Mouse (Mus musculus): ENCODE results near the gene Atp7a. TPM values are rescaled to one million over a fixed set of nuclear protein-coding genes. Genes with fewer than 3 reads are reported as not detected.

Gene Atp7a
- polyA plus RNA-seq, 1 experiment from 2014 or later: 21.8 TPM

- DNase-seq (ENCODE audit: low spot score) (no peak), ATAC-seq (replicated peaks; ENCODE audit: low FRiP score) (peak; percentile 64)
- Histone ChIP-seq H3K4me3 (ENCODE audit: low read depth, low read length) (no peak overlapping the region), H3K9ac (ENCODE audit: low read length) (no peak overlapping the region), H3K36me3 (ENCODE audit: control insufficient read depth, insufficient read depth, low read length) (no peaks in the 10 kb centered on the region), H3K27me3 (ENCODE audit: control insufficient read depth, insufficient read depth, low read length) (no peaks in the 10 kb centered on the region), H3K9me3 (ENCODE audit: control insufficient read depth, low read length) (no peaks in the 10 kb centered on the region), H3K27ac (ENCODE audit: low read depth, low read length) (peak overlapping the region; percentile 37; the same call in 1 of the 2 replicates), H3K4me2 (ENCODE audit: low read depth, low read length, severe bottlenecking) (no peak overlapping the region), H3K4me1 (replicated peaks; ENCODE audit: control insufficient read depth, insufficient read depth, low read length) (no peaks in the 10 kb centered on the region)
- WGBS: 28% methylated on average over 5 of the region's 5 CpGs
These were observed 65.9 kb downstream of the Atp7a start for GRCm38 (mm10) chrX:106092939-106093338.

DNA sequence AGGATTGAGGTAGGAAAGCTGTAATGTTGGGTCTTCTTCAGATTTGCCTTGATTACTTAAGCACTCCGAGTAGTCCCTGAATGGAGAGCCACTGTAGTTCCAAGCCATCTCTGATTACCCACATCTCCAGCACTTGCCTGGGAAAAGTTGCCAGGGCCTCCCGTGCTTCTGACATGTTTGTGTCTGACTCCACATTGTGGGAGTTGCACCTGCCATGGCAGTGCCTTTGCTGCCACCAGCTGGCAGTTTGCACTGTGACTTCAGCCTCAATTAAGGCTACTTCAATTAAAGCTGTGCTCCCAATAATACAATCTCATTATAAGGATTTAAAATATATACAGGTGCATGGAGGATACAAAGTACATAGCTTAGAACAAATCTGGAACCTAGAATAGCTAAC, 78.4 kb downstream of the Atp7a start:
- 68% methylated on average over 2 of the region's 2 CpGs for WGBS
- Histone ChIP-seq H3K27ac (ENCODE audit: low read depth, low read length) (no peak overlapping the region), H3K9ac (ENCODE audit: low read length) (no peak overlapping the region), H3K4me3 (ENCODE audit: low read depth, low read length) (no peak overlapping the region), H3K27me3 (ENCODE audit: control insufficient read depth, insufficient read depth, low read length) (no peaks in the 10 kb centered on the region; the same call in 1 of the 2 replicates), H3K36me3 (ENCODE audit: control insufficient read depth, insufficient read depth, low read length) (no peaks in the 10 kb centered on the region), H3K9me3 (ENCODE audit: control insufficient read depth, low read length) (no peaks in the 10 kb centered on the region), H3K4me1 (replicated peaks; ENCODE audit: control insufficient read depth, insufficient read depth, low read length) (no peaks in the 10 kb centered on the region), H3K4me2 (ENCODE audit: low read depth, low read length, severe bottlenecking) (no peak overlapping the region)
- ATAC-seq (replicated peaks; ENCODE audit: low FRiP score): no peak
- no peak for DNase-seq (ENCODE audit: low spot score)

GRCm38 (mm10) chrX:106113881-106114280, 86.8 kb downstream of the Atp7a start:
- Histone ChIP-seq H3K9me3 (ENCODE audit: control insufficient read depth, low read length) (no peaks in the 10 kb centered on the region), H3K27me3 (ENCODE audit: control insufficient read depth, insufficient read depth, low read length) (no peaks in the 10 kb centered on the region), H3K36me3 (ENCODE audit: control insufficient read depth, insufficient read depth, low read length) (no peaks in the 10 kb centered on the region), H3K4me1 (replicated peaks; ENCODE audit: control insufficient read depth, insufficient read depth, low read length) (no peaks in the 10 kb centered on the region), H3K9ac (ENCODE audit: low read length) (no peak overlapping the region), H3K27ac (ENCODE audit: low read depth, low read length) (no peak overlapping the region), H3K4me3 (ENCODE audit: low read depth, low read length) (no peak overlapping the region), H3K4me2 (ENCODE audit: low read depth, low read length, severe bottlenecking) (no peak overlapping the region)
- no peak for DNase-seq (ENCODE audit: low spot score)
- WGBS: 81% methylated on average over 4 of the region's 4 CpGs
- ATAC-seq (replicated peaks; ENCODE audit: low FRiP score): no peak

GRCm38 (mm10) chrX:106114674-106115073, 87.6 kb downstream of the Atp7a start:
- WGBS: 91% methylated on average over 1 of the region's 1 CpGs
- no peak overlapping the region for H3K27ac ChIP-seq (ENCODE audit: low read depth, low read length)
- no peak for ATAC-seq (replicated peaks; ENCODE audit: low FRiP score)
- no peaks in the 10 kb centered on the region for H3K36me3 ChIP-seq (ENCODE audit: control insufficient read depth, insufficient read depth, low read length)
- no peaks in the 10 kb centered on the region for H3K9me3 ChIP-seq (ENCODE audit: control insufficient read depth, low read length)
- no peak overlapping the region for H3K4me3 ChIP-seq (ENCODE audit: low read depth, low read length)
- no peak overlapping the region for H3K4me2 ChIP-seq (ENCODE audit: low read depth, low read length, severe bottlenecking)
- no peaks in the 10 kb centered on the region for H3K4me1 ChIP-seq (replicated peaks; ENCODE audit: control insufficient read depth, insufficient read depth, low read length)
- no peak for DNase-seq (ENCODE audit: low spot score)
- H3K9ac ChIP-seq (ENCODE audit: low read length): no peak overlapping the region
- H3K27me3 ChIP-seq (ENCODE audit: control insufficient read depth, insufficient read depth, low read length): no peaks in the 10 kb centered on the region

DNA sequence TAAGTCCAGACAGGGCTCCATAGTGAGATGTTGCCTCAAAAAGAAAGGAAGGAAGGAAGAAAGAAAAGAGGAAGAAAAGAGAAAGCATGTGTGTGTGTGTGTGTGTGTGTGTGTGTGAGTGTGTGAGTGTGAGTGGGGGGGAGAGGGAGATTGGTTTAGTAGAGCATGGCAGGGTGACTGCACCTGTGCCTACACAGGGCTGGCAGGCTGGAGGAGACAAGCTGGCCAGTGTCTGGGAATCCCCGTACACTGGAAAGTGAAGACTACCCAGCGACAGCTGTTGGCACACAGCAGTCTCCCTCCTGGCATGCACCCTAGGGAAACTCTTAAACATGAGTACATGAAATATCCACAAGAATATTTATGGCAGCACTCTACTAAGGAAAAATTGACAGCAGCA, 95.7 kb downstream of the Atp7a start:
- Histone ChIP-seq H3K27ac (ENCODE audit: low read depth, low read length) (no peak overlapping the region), H3K9me3 (ENCODE audit: control insufficient read depth, low read length) (no peaks in the 10 kb centered on the region), H3K4me3 (ENCODE audit: low read depth, low read length) (no peak overlapping the region), H3K4me1 (replicated peaks; ENCODE audit: control insufficient read depth, insufficient read depth, low read length) (no peaks in the 10 kb centered on the region), H3K36me3 (ENCODE audit: control insufficient read depth, insufficient read depth, low read length) (no peaks in the 10 kb centered on the region; the same call in 1 of the 2 replicates), H3K4me2 (ENCODE audit: low read depth, low read length, severe bottlenecking) (no peak overlapping the region), H3K27me3 (ENCODE audit: control insufficient read depth, insufficient read depth, low read length) (no peaks in the 10 kb centered on the region; the same call in 1 of the 2 replicates), H3K9ac (ENCODE audit: low read length) (no peak overlapping the region)
- no peak for DNase-seq (ENCODE audit: low spot score)
- WGBS: 87% methylated on average over 2 of the region's 2 CpGs
- ATAC-seq (replicated peaks; ENCODE audit: low FRiP score): no peak

DNA sequence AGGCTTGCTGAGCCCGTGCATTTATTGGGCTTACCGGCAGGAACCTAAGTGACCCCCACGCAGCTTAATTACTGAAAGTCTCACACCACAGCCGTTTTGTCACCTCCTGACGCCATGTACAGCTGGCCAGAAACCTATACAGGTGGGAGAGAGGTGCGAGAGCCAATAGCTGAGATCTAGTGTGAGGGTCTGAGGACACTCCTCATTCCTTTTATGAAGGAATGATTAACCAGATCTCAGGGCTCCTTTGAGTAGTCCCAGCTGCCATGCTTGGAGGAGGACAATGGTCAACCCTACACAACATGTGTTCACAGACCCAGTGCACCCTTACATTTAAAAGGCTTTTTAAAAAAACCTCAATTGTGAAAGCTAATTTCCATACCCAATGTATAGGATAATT, 101.2 kb downstream of the Atp7a start:
- H3K27me3 ChIP-seq (ENCODE audit: control insufficient read depth, insufficient read depth, low read length): no peaks in the 10 kb centered on the region; the same call in 1 of the 2 replicates
- H3K27ac ChIP-seq (ENCODE audit: low read depth, low read length): no peak overlapping the region
- no peaks in the 10 kb centered on the region for H3K4me1 ChIP-seq (replicated peaks; ENCODE audit: control insufficient read depth, insufficient read depth, low read length)
- H3K4me3 ChIP-seq (ENCODE audit: low read depth, low read length): no peak overlapping the region
- no peak overlapping the region for H3K9ac ChIP-seq (ENCODE audit: low read length)
- no peak overlapping the region for H3K4me2 ChIP-seq (ENCODE audit: low read depth, low read length, severe bottlenecking)
- no peak for DNase-seq (ENCODE audit: low spot score)
- no peaks in the 10 kb centered on the region for H3K36me3 ChIP-seq (ENCODE audit: control insufficient read depth, insufficient read depth, low read length)
- ATAC-seq (replicated peaks; ENCODE audit: low FRiP score): no peak
- no peaks in the 10 kb centered on the region for H3K9me3 ChIP-seq (ENCODE audit: control insufficient read depth, low read length)
- 85% methylated on average over 6 of the region's 6 CpGs for WGBS

DNA sequence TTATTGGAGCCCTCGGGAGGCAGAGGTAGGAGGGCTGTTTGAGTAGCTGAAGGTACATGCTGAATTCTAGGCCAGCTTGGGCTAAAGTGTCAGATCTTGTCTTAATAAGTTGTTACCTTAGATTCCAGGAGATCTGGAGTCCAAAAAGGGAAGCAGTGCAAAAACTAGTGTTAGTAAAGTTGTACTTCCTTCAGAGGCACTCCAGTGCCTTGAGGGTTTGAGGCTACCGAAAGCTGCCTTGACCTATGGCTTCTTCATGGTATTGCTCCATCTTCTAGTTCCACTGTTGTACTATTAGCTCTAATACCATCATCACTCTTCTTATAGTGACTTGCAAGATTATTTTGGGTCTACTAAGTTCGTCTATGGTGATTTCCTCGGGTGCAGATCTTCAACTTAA, 102.8 kb downstream of the Atp7a start:
- no peaks in the 10 kb centered on the region for H3K4me1 ChIP-seq (replicated peaks; ENCODE audit: control insufficient read depth, insufficient read depth, low read length)
- H3K4me2 ChIP-seq (ENCODE audit: low read depth, low read length, severe bottlenecking): no peak overlapping the region
- H3K27ac ChIP-seq (ENCODE audit: low read depth, low read length): no peak overlapping the region
- no peak for DNase-seq (ENCODE audit: low spot score)
- no peaks in the 10 kb centered on the region for H3K9me3 ChIP-seq (ENCODE audit: control insufficient read depth, low read length)
- no peaks in the 10 kb centered on the region for H3K36me3 ChIP-seq (ENCODE audit: control insufficient read depth, insufficient read depth, low read length)
- WGBS: 92% methylated on average over 4 of the region's 4 CpGs
- H3K27me3 ChIP-seq (ENCODE audit: control insufficient read depth, insufficient read depth, low read length): no peaks in the 10 kb centered on the region; the same call in 1 of the 2 replicates
- no peak overlapping the region for H3K9ac ChIP-seq (ENCODE audit: low read length)
- no peak overlapping the region for H3K4me3 ChIP-seq (ENCODE audit: low read depth, low read length)
- ATAC-seq (replicated peaks; ENCODE audit: low FRiP score): no peak

GRCm38 (mm10) chrX:106134916-106135315, 107.8 kb downstream of the Atp7a start:
- no peak for ATAC-seq (replicated peaks; ENCODE audit: low FRiP score)
- Histone ChIP-seq H3K27ac (ENCODE audit: low read depth, low read length) (no peak overlapping the region), H3K9me3 (ENCODE audit: control insufficient read depth, low read length) (no peaks in the 10 kb centered on the region), H3K36me3 (ENCODE audit: control insufficient read depth, insufficient read depth, low read length) (no peaks in the 10 kb centered on the region), H3K4me1 (replicated peaks; ENCODE audit: control insufficient read depth, insufficient read depth, low read length) (no peaks in the 10 kb centered on the region), H3K27me3 (ENCODE audit: control insufficient read depth, insufficient read depth, low read length) (no peaks in the 10 kb centered on the region), H3K4me3 (ENCODE audit: low read depth, low read length) (no peak overlapping the region), H3K9ac (ENCODE audit: low read length) (no peak overlapping the region), H3K4me2 (ENCODE audit: low read depth, low read length, severe bottlenecking) (no peak overlapping the region)
- 94% methylated on average over 3 of the region's 3 CpGs for WGBS
- DNase-seq (ENCODE audit: low spot score): no peak

GRCm38 (mm10) chrX:106135484-106135883, 108.4 kb downstream of the Atp7a start:
- Histone ChIP-seq H3K27me3 (ENCODE audit: control insufficient read depth, insufficient read depth, low read length) (no peaks in the 10 kb centered on the region), H3K9ac (ENCODE audit: low read length) (no peak overlapping the region), H3K4me3 (ENCODE audit: low read depth, low read length) (no peak overlapping the region), H3K9me3 (ENCODE audit: control insufficient read depth, low read length) (no peaks in the 10 kb centered on the region), H3K27ac (ENCODE audit: low read depth, low read length) (no peak overlapping the region), H3K4me1 (replicated peaks; ENCODE audit: control insufficient read depth, insufficient read depth, low read length) (no peaks in the 10 kb centered on the region), H3K36me3 (ENCODE audit: control insufficient read depth, insufficient read depth, low read length) (no peaks in the 10 kb centered on the region), H3K4me2 (ENCODE audit: low read depth, low read length, severe bottlenecking) (no peak overlapping the region)
- 88% methylated on average over 4 of the region's 4 CpGs for WGBS
- ATAC-seq (replicated peaks; ENCODE audit: low FRiP score) (no peak), DNase-seq (ENCODE audit: low spot score) (no peak)

Data from forebrain, embryonic 11.5 days (tissue).